Mouse (Mus musculus) testis, postnatal 14 days (tissue): ENCODE data around the gene She.
A peak's percentile ranks its signal among the peaks of the same experiment; 100 is the strongest.
"Not testable (repeated sequence)": the region's sequence is repeated elsewhere in the genome, so short reads cannot be mapped to it uniquely, and the experiment has no call there.

Source experiments
- DNase-seq: peaks from one replicate; pipeline ENCODE4 v3.0.0; 2021; ENCODE audit warnings: low spot score

She gene

GRCm38 (mm10) chr3:89830815-89831591 is at the start of gene She:
Gene She, plus strand, starts transcription at chr3:89831370.
- DNase-seq, result no peak

- DNase-seq, result no peak
Measured at GRCm38 (mm10) chr3:89781640-89782039, 49.5 kb upstream of the She start.

GRCm38 (mm10) chr3:89784991-89785753 is 46.0 kb upstream of the She start:
- peak; percentile 74 for DNase-seq

GRCm38 (mm10) chr3:89786275-89786674 is 44.9 kb upstream of the She start:
- DNase-seq, result no peak

GRCm38 (mm10) chr3:89788680-89789352 is 42.4 kb upstream of the She start:
- no peak for DNase-seq

GRCm38 (mm10) chr3:89794616-89795015 is 36.6 kb upstream of the She start:
- DNase-seq, result no peak

- no peak for DNase-seq
Measured at GRCm38 (mm10) chr3:89795746-89796145, 35.4 kb upstream of the She start.

GRCm38 (mm10) chr3:89796358-89796757 is 34.8 kb upstream of the She start:
- DNase-seq, result no peak

- DNase-seq, result no peak
Measured at GRCm38 (mm10) chr3:89798518-89798917, 32.7 kb upstream of the She start.

- no peak for DNase-seq
Measured at GRCm38 (mm10) chr3:89799476-89799875, 31.7 kb upstream of the She start.

- not testable (repeated sequence) for DNase-seq
Measured at GRCm38 (mm10) chr3:89800078-89800477, 31.1 kb upstream of the She start.

GRCm38 (mm10) chr3:89800774-89801506 is 30.2 kb upstream of the She start:
- no peak for DNase-seq

GRCm38 (mm10) chr3:89801507-89801847 is 29.7 kb upstream of the She start:
- DNase-seq, result no peak

- DNase-seq, result no peak
Measured at GRCm38 (mm10) chr3:89802876-89803275, 28.3 kb upstream of the She start.

- no peak for DNase-seq
Measured at GRCm38 (mm10) chr3:89805179-89805578, 26.0 kb upstream of the She start.

GRCm38 (mm10) chr3:89806751-89807150 is 24.4 kb upstream of the She start:
- DNase-seq, result no peak

- DNase-seq, result no peak
Measured at GRCm38 (mm10) chr3:89807171-89807570, 24.0 kb upstream of the She start.

GRCm38 (mm10) chr3:89807881-89808280 is 23.3 kb upstream of the She start:
- no peak for DNase-seq

- DNase-seq, result no peak
Measured at GRCm38 (mm10) chr3:89808638-89809037, 22.5 kb upstream of the She start.

- no peak for DNase-seq
Measured at GRCm38 (mm10) chr3:89810841-89811240, 20.3 kb upstream of the She start.

- no peak for DNase-seq
Measured at GRCm38 (mm10) chr3:89812166-89812565, 19.0 kb upstream of the She start.

GRCm38 (mm10) chr3:89814051-89814450 is 17.1 kb upstream of the She start:
- no peak for DNase-seq
